Mouse (Mus musculus): ENCODE results near the gene Gab1. TPM values are rescaled to one million over a fixed set of nuclear protein-coding genes. Genes with fewer than 3 reads are reported as not detected.

The Gab1 gene
- total and polyA plus RNA-seq, 3 experiments, result 4.0 to 8.1 TPM; not detected in 1

- no peak overlapping the region for H3K4me3 ChIP-seq (ENCODE audit: control insufficient read depth in 1 of 2, insufficient read depth in 1 of 2, low read depth in 2 of 2, low read length in 2 of 2)
- no peaks in the 10 kb centered on the region for H3K79me2 ChIP-seq (ENCODE audit: control insufficient read depth, insufficient read depth, low read length, poor library complexity)
- no peak overlapping the region for H3K27ac ChIP-seq (ENCODE audit: control insufficient read depth, low read depth, low read length)
- no peaks in the 10 kb centered on the region for H3K9me3 ChIP-seq (replicated peaks; ENCODE audit: insufficient read depth, low read length)
- no peaks in the 10 kb centered on the region for H3K27me3 ChIP-seq (ENCODE audit: control insufficient read depth in 1 of 2, insufficient read depth in 2 of 2, low read length in 2 of 2)
- DNase-seq (ENCODE audit: low read depth, low spot score), result no peak
- no peaks in the 10 kb centered on the region for H3K4me1 ChIP-seq (ENCODE audit: control insufficient read depth in 1 of 2, insufficient read depth in 2 of 2, low read length in 2 of 2)
- no peak overlapping the region for H3K9ac ChIP-seq (ENCODE audit: control insufficient read depth, low read depth, low read length, poor library complexity, severe bottlenecking)
- H3K36me3 ChIP-seq (ENCODE audit: control insufficient read depth in 1 of 2, insufficient read depth in 2 of 2, low read length in 2 of 2), result no peaks in the 10 kb centered on the region; a peak in 1 of 4 replicates
- no peak for TF ChIP-seq NRF1 (IDR thresholded peaks at IDR 0.05; ENCODE audit: insufficient read depth, low read depth, low read length, poor library complexity, severe bottlenecking)
- TF ChIP-seq KAT2A (conservative IDR thresholded peaks at IDR 0.05; ENCODE audit: low read depth, low read length), result no peak
- no peak for TF ChIP-seq JUND (IDR thresholded peaks at IDR 0.05; ENCODE audit: low read depth, low read length)
- no peak for TF ChIP-seq POLR2AphosphoS2 (IDR thresholded peaks at IDR 0.05; ENCODE audit: low read length)
- TF ChIP-seq EP300 (IDR thresholded peaks at IDR 0.05; ENCODE audit: low read depth in 1 of 2, low read length in 2 of 2), result no peak
Measured at GRCm38 (mm10) chr8:80845284-80845683, 35.0 kb downstream of the Gab1 start.

- Histone ChIP-seq H3K9me3 (replicated peaks; ENCODE audit: insufficient read depth, low read length) (no peaks in the 10 kb centered on the region), H3K9ac (ENCODE audit: control insufficient read depth, low read depth, low read length, poor library complexity, severe bottlenecking) (no peak overlapping the region), H3K4me1 (ENCODE audit: control insufficient read depth in 1 of 2, insufficient read depth in 2 of 2, low read length in 2 of 2) (no peaks in the 10 kb centered on the region), H3K27me3 (ENCODE audit: control insufficient read depth in 1 of 2, insufficient read depth in 2 of 2, low read length in 2 of 2) (no peaks in the 10 kb centered on the region), H3K27ac (ENCODE audit: control insufficient read depth, low read depth, low read length) (no peak overlapping the region), H3K36me3 (ENCODE audit: control insufficient read depth in 1 of 2, insufficient read depth in 2 of 2, low read length in 2 of 2) (peaks cover 0 to 2% of the 10 kb centered on the region in 2 experiments; a peak in 2 of 4 replicates), H3K4me3 (ENCODE audit: control insufficient read depth in 1 of 2, insufficient read depth in 1 of 2, low read depth in 2 of 2, low read length in 2 of 2) (no peak overlapping the region), H3K79me2 (ENCODE audit: control insufficient read depth, insufficient read depth, low read length, poor library complexity) (no peaks in the 10 kb centered on the region)
- TF ChIP-seq MYB (IDR thresholded peaks at IDR 0.05; ENCODE audit: low read depth, low read length), result no peak
- TF ChIP-seq MAX (IDR thresholded peaks at IDR 0.05; ENCODE audit: low read length), result no peak
- no peak for TF ChIP-seq MYC (IDR thresholded peaks at IDR 0.05; ENCODE audit: low read depth, low read length)
- TF ChIP-seq CHD1 (IDR thresholded peaks at IDR 0.05; ENCODE audit: low read depth, low read length), result no peak
- no peak for TF ChIP-seq UBTF (IDR thresholded peaks at IDR 0.05; ENCODE audit: borderline replicate concordance, insufficient read depth, low read depth, low read length)
- TF ChIP-seq POLR2AphosphoS5 (IDR thresholded peaks at IDR 0.05; ENCODE audit: borderline replicate concordance, low read depth, low read length), result no peak
- TF ChIP-seq MAZ (IDR thresholded peaks at IDR 0.05; ENCODE audit: low read depth, low read length), result no peak
- no peak for TF ChIP-seq KAT2A (conservative IDR thresholded peaks at IDR 0.05; ENCODE audit: low read depth, low read length)
- no peak for TF ChIP-seq USF2 (IDR thresholded peaks at IDR 0.05; ENCODE audit: borderline replicate concordance in 1 of 2, insufficient read depth in 1 of 2, low read depth in 1 of 2, low read length in 2 of 2)
- no peak for TF ChIP-seq TBP (IDR thresholded peaks at IDR 0.05; ENCODE audit: low read depth, low read length)
- no peak for TF ChIP-seq TAL1 (IDR thresholded peaks at IDR 0.05; ENCODE audit: low read length)
- no peak for TF ChIP-seq HCFC1 (IDR thresholded peaks at IDR 0.05; ENCODE audit: low read depth, low read length)
- TF ChIP-seq ZMIZ1 (IDR thresholded peaks at IDR 0.05; ENCODE audit: low read depth, low read length), result no peak
- no peak for TF ChIP-seq GABPA (IDR thresholded peaks at IDR 0.05; ENCODE audit: low read depth, low read length)
- no peak for TF ChIP-seq ETS1 (IDR thresholded peaks at IDR 0.05; ENCODE audit: low read depth, low read length)
- TF ChIP-seq POLR2A (IDR thresholded peaks at IDR 0.05; ENCODE audit: control insufficient read depth in 1 of 2, insufficient read depth in 1 of 2, low read depth in 1 of 2, low read length in 2 of 2, poor library complexity in 1 of 2), result no peak
- TF ChIP-seq RCOR1 (IDR thresholded peaks at IDR 0.05; ENCODE audit: low read depth, low read length), result no peak
- TF ChIP-seq JUND (IDR thresholded peaks at IDR 0.05; ENCODE audit: low read depth, low read length), result no peak
- DNase-seq (ENCODE audit: low read depth, low spot score), result no peak
Measured at GRCm38 (mm10) chr8:80843744-80844434, 36.4 kb downstream of the Gab1 start.
